Mouse (Mus musculus) naive thymus-derived CD4-positive, alpha-beta T cell, adult 2 months (primary cell): ENCODE measurements around the gene Traf3ip2.

Source experiments
- DNase-seq: peaks from one replicate; pipeline ENCODE4 v3.0.0-alpha.2; 2011; ENCODE audit warnings: low read depth

Traf3ip2 gene

DNA sequence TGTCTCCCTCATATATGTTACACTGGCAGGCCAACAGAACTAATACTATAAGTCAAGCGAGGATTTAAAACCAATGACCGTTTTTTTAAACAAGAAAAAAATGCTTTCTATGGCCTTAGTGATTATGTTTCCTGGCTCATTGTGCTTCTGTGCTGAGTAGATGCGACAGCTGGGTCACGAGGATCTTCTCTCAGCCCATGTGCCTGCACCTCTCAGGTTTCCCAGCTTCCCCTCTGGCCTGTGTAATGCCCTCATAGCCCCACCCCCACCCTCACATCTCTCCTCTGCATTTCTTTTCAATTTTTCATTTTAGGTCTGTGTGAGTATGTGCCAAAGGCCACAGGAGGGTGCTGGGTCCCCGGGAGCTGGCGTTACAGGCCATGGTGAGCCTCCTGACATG lies 20.6 kb downstream of the Traf3ip2 start:
- DNase-seq: no peak

DNA sequence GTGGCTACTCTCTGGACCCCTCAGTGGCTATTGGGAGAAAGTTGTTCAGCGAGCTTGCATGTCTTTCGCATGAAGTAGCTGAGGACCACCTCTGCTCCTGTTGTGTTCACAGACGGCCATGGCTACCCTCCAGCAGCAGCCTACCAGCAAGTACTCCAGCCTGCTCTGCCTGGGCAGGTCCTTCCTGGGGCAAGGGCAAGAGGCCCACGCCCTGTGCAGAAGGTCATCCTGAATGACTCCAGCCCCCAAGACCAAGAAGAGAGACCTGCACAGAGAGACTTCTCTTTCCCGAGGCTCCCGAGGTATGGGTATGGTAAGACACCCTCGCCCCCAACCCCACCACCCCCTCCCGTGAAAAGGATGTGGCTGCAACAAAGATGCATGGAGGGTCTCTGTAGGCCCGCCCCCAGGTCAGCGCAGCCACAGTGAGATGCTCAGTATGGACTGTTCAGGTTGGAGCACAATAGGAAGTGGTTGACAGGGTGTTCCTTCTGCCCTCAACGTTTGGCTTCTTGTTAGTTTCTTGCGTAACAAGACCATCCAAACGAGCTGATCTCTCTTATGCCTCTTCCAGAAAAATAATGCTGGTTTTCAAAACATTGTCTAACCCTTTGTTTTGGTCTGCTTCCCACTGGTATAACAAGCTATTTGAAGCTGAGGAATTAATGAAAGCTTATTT lies 21.8 kb downstream of the Traf3ip2 start:
- no peak for DNase-seq

DNA sequence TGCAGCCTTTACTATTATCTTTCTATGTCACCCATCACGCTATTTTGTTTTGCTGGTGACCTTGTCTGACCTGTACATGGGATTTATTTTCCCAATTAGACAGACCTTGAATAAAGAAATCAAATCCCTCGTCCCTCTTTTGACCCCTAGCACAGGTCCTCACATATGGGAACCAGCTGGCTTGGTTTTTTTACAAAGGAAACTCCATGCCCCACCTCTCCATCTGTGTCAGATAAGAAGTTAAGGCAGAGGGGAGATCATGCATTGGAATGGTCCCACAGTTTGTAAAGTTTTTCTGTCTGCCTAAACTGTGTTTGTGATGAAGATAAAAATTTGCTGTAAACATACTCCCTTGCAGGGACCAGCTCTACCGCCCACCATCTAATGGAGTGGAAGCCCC lies 26.1 kb downstream of the Traf3ip2 start:
- DNase-seq: no peak

DNA sequence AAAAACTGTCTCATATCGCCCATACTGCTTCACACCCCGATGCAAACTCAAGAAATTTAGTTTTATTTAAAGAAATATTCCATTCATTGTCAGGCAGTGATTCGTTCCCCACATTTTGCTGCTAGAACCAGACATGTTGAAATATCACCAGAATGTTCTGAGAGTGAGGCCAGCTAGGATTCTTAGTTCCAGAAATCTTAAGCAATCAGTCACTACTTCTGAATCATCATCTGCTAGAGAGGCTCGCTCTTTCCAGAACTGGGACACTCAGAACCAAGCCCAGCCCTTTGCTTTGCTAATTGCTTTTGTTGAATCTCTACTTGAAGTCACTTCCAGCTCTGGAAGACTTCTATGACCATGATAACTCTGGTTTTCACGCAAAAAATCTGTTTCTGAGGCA lies 27.0 kb downstream of the Traf3ip2 start:
- no peak for DNase-seq

DNA sequence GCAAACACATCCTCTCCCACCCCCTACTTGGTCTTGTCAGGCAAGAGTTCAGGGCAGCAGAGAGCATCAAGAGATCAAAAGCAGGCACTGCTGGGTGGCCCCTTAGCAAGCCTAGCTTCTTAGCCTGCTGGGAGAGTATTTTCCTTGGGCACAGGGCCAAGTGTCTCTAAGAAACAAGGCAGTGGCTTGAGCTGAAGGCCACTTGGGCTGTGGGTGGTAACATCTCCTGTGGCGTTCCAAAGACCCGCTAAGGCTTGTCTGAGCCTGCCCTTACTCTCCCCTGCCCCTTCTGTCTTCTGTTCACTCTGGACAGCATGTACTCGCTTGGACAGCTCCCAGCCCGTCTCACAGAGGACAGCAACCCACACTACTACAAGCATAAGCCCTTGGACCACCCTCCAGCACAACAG lies 28.1 kb downstream of the Traf3ip2 start:
- DNase-seq: no peak

DNA sequence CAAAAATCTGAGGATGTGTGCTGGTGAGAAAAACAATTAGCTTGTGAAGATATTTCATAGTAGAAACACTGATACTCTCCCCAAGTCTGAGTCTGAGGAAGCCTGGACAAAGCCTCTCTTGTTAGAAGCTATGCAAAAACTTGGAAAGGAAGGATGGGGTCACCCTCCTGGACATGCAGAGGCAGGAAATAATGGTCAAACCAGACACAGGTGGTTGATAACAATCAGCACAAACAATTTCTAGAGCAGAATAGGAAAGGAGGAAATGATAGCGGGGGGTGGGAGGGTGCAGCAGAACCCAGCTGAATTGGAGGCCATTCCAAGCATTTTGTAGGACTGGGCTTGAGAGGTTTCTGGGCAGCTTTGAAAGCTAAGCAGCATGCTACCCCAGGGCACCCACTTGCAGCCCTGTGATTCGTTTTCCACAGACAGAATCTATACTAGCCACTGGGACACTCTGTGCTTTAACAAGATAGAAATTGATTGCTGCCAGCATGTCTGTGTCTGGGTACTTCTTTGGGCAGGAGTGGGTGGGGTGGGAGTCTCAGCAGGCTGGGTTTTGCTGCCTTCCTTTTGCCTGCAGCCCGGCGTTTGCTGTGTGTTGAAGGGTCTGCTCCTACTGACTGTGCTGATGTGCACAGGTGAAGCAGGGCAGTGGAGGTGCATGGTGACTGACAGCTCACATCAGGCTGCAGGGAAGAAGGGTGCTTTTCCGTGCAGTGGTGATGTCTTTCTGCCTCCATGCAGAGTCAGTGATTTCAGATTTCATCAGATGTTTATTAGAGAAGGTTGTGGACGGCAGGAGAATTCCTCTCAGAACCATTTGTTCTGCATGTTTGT lies 33.3 kb downstream of the Traf3ip2 start:
- DNase-seq: no peak

DNA sequence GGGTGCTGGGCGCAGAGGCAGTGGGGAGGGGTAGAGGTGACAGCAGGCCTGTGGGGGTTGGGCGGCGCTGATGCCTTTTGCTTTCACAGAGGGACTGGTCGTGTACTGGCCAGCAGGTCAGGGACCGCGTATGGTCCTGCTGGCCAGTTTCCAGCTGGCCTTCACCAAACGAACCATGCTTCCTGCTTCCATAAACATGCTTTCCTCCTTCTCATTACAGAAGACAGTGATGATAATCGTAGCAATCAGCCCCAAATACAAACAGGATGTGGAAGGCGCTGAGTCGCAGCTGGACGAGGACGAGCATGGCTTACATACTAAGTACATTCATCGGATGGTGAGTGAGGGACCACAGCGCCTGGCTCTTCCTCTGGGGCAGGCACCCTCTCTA lies 33.9 kb downstream of the Traf3ip2 start:
- no peak for DNase-seq

DNA sequence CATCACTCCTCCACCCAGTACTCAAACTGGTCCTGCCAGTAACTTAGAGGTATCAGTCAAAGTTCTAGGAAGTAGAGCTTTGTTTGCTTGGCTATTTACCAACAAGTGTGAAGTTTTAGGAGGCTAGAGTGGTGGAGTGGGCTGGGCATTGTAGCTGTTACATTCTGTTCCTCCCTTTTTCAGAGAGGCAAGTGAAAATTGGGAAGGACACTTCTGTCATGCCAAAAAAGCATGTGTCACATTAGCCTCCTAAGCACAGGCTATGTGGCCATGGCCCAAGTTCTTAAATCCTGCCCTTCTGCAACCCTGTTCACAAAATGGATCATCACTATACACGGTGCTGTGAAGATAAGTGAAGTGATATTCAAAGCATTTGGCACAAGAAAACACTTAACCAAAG lies 34.4 kb downstream of the Traf3ip2 start:
- no peak for DNase-seq

DNA sequence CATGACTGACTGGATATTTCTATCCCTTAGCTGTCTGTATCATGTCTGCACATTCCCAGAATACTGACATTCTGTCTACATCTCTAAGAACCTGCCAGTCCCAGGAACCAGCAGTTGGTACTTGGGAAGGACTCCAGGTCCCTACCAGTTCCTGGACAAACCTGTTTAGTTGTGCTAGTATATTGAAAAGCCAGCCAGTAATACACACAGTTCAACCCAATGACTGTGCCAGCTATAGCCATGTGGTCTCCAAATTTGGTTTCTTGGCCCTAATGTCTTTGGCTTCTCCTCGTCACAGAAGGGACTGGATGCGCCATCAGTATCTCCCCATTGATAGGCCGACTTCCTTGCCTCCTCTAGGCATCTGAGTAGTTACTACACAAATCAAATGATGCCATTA lies 35.5 kb downstream of the Traf3ip2 start:
- no peak for DNase-seq

DNA sequence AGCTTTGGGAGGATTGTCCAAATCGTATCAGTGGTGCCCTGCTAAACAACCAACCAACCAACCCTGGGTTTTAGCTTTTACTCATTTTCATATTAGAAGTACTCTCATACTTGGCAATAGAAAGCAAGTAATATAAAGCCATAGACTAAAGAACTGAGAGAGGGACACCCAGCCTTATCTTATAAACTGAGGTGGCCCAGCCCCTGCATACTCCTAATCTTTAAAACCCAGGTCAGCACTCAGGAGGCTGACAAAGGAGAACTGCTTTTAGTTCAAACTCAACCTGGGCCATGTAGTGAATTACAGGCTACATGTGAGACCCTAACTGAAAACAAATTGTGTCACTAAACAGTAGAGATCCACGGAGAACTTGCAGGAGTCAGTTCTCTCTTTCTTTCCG lies 36.8 kb downstream of the Traf3ip2 start:
- no peak for DNase-seq

DNA sequence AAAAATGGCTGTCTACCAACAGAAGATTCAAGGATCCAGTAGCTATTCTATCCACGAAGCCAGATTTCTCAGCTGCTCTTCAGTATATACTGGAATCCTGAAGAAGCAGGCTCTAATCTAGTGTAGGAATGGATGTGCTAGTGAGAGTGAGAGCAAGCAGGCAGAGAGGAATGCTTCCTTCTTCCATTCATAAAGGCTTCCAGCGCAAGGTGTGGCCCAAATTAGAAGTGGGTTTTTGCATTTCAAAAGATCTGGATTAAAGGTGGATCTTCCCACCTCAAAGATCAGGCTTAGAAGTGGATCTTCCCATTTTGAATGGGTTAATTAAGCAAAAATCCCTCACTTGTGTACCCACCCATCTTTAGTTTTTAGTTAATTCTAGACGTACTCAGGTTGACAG lies 37.6 kb downstream of the Traf3ip2 start:
- DNase-seq: no peak

DNA sequence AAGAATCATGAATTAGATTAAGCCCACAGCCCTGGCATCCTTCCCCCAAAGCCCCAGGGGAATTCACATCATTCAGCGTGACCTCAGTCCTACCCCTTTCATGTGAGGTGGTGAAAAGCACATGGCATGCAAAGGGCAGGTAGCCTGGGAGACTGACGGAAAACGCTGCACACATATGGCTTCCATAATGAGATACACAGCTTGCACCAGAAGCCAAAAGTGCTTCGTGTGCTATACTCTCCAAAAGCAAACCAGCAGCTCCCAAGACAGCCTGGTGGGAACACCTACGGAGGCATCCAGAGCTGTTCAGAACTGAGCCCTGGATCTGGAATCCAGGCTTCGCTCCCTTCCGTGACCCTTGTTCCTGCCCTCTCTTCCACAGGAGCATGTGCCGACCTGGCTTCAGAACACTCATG lies 41.3 kb downstream of the Traf3ip2 start:
- no peak for DNase-seq

DNA sequence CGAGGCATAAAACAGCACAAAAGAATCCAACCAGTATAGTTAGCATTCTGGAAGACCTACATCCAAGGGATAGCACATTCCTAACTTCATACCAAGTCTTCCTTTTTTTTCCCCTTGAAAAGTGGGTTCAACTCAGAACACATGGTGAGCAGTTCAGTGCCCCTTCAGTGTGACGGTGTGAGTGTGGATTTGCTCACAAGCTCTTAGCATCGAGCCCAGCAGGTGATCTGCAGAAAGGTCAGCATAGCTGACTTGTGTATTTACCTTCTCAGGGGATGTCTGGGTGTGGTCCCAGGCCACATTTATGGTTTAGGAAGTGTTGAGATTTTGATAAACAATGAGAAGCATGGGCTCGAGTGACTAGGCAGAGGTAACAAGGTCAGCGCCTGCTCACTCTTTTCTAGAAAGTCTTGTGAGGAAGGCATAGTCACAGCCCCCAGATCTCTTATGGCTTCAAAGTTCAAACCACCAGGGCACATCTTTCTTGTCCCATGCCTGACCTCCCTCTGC lies 46.2 kb downstream of the Traf3ip2 start:
- no peak for DNase-seq

DNA sequence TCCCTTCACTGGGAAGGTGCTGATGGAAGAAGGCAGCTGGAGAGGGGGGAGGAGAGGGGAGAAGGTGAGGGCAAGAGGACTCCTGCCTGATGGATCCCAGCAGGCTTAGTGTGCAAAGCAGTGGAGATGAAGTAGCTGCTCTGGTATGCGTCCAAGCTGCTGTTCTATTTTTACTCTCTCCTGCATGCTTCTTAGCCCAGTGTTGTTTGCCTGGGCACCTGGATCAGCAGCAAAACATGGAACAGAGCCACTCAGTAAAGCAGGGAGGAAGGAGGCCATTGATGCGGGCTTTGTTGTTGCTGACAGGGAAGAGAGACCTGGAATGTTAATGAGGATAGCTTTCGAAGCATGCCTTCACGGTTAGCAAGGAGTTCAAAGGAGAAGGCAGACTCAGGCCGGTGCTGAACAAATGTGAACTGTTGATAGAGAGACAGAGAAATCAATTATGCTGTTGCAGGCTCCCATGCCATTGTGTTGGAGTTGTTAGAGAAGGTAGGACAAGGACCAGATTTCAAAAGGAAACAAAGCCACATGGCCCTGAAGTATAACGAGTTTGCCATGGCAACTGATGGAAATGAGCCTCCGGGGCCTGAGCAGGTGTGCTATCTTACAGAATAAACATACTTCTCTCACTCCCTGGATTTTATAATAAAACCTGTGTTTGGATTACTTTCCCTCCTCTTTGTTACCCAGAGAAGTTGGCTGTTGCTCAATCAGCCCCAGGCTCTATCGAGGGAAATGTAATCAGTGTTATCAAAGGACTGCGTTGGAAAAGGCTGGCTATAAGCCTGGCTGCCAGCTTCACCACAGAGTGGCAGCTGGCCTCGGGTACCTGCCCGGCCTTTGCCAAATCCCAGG lies 46.9 kb downstream of the Traf3ip2 start:
- no peak for DNase-seq

DNA sequence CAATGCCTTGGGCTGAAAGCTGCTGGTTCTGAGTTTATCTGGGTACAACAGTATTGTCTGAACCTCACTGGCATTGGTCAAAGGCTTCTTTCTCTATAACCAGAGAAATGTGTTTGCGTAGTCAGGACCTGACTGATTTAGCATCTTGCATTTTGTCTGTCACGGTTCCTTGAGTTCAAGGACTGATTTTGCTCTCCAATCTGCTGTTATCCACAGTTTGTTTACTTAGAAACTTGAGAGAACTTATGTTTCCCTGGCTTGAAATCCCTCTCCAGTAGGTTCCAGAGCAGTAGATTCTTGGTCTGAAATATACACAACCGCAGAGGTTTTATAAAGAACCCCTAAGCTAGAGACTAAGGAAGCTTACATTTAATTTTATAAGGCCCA lies 47.5 kb downstream of the Traf3ip2 start:
- DNase-seq: no peak

DNA sequence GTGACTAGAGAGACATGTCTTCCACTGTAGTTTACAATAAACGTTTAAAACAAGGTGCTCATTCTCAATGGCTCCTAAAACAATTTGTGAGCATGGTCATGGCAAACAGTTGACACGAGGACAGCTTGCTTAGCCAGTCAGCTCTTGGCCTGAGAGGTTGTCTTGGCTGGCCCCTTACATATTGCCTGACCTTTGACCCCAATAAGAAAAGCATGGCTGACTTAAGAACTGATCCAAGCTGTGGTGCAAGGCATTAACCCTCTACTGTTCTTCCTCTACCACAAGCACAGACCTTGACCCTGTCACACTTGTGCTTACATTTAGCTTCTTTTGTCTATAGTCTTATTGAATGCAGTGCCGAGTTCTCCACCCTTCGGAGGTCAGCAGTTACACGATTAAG lies 48.0 kb downstream of the Traf3ip2 start:
- no peak for DNase-seq

DNA sequence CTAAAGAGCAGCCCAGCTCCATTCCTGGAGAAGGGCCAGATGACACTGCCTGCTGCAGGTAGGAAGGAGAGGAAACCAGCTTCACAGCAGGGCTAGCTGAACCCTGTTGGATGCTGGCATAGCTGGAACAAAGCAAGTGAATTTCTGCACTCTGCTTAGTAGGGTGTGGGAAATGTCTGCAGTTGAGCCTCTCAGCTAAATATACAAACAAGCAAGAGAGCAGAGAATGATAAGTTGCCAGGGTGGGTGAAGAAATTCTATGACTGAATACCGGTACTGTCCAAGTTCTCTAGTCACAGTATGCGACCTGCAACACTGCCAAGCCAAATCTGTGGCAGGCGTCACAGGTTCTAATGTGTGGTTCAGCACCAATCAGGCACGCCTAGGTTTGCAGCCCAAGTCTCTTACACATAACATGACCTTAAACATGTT lies 52.4 kb downstream of the Traf3ip2 start:
- no peak for DNase-seq

DNA sequence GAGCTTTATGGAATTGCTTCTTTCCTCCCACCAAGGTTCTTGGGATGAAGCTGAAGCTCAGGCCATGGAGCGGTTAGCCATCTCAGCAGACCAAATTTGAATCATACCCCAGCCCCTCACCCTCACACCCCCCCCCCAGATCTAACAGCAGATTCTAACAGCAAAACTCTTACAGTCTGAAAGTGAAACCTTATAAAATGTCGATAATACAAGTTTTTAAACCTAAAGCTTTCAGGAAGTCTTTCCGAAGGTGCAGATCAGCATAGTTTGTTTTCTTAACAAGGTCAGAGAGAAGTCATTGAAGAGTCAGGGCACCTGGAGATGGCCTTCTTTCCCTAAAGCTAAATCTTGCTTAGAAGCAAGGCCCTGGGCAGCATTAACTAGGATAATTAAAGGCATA lies 53.3 kb downstream of the Traf3ip2 start:
- peak; percentile 18 for DNase-seq

DNA sequence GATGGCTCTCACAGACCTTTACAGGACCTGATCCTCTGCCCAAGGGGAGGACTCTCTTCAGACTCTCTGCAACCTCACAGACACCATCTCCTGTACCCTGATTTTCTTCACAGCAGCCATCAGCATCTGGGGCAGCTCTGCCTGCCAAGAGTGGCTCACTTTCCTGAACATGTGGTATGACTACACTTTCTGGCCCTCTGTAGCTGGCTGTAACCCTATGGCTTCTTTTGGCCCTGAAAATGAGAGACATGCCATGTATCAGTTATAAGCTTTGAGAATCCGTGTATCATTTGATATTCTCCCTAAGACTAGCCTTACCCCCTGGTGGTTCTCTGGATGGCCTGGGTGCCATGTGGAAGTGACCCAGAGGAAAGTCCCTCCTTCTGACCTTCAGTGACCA lies 58.7 kb downstream of the Traf3ip2 start:
- DNase-seq: no peak

DNA sequence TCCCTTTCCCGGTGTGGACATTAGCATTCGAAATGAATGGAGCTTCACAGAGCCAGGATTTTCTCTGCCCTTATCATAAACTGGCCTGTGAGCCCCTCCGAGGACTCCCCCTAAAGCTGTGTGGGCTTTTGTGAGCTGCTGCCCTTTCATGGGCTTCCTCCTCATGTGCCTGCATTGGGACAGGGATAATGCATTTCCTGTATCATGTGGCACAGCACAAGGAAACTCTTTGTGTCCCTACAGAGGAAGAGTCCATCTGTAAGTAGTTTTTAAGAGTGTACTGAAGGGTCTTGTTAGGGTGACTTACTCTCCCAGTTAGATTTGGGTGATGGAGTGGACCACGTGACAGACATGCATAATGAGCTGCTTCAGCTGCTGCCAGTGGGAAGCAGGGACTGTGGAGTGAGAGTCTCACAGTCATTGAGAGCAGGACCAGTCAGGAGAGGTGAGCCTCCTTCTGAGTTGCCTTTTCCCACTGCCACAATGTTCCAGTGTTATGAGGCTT lies 59.9 kb downstream of the Traf3ip2 start:
- DNase-seq: no peak

DNA sequence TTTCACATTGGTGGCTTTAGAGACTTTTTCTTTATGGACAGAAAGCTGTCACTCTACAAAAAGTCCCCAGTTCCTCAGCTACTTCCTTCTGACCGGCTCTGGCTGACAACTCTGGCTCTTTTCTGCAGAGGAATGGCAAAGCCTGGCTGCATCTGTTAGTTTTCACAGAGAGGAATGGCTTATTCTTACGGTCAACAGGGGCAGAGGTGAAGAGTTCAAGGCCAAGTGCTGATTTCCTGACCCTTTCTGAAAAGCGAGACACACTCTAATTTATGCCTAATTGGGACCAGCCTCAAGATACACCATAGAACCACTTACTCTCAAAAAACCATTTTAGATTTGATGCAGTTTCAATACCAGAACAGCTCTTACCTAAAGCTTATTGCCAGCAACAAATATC lies 61.4 kb downstream of the Traf3ip2 start:
- DNase-seq: no peak

DNA sequence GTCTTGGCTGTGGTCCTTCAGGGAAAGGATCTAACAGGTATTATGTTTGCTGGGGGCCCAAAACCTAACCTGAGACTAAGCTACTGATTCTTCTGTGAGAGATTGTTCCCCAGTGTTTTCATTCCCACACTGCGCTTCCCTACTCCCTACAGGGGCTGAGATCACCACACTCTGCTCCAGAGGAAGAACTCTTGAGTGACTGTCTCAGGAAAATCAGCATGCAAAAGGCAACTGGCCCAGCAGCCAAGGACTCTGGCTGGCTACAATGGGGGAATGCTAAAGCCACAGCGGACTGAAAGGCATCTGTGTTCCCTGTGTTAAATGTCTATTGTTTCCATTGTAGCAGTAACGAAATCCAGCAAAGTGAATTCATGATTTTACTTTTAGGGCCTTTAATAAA lies 62.0 kb downstream of the Traf3ip2 start:
- no peak for DNase-seq
